Mouse (Mus musculus): ENCODE results near the gene Ldhal6b.

Ldhal6b gene

GRCm38 (mm10) chr17:5407030-5407429, 11.5 kb downstream of the Ldhal6b start:
- no peak for DNase-seq

GRCm38 (mm10) chr17:5406566-5406965, 12.0 kb downstream of the Ldhal6b start:
- peak; percentile 53 for DNase-seq

DNA sequence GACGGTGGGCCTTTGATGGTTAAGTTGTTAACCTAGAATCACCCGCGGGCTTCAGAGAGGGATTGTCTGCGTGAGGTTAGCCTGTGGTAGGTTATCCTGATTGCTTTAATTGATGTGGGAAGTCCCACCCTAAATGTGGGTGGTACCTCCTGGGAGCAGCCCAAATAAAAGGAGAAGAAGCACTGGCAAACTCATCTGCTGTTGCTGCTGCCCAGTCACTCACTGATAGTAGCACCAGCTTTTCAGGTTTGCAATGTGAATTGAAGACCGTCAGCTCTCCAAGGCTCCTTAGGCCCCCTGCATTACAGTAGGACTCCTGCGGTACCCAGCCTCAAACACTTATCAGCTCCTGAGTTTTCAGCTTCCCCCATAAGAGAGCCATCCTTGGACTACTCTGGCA, 14.7 kb downstream of the Ldhal6b start:
- DNase-seq = no peak

- peak; percentile 90 for DNase-seq
Measured at GRCm38 (mm10) chr17:5402624-5403023, 15.9 kb downstream of the Ldhal6b start.

DNA sequence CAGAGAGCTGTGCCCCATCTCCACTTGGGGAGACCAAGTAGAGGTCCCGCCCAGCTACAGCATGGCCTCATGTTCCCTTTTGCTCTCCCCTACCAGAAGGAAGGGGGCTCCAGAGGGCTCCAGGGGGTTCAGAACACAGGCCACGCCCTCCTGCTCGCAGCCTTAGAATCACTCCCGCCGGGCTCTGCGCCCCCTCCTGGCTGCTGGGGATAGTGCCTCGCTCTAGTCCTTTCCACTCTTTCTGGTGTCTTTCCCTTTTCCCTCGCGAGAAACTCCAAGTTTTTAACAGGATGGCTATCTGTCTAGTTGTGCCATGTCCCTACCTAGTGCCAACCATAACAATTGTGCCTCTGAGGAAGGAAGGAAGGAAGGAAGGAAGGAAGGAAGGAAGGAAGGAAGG, 16.5 kb downstream of the Ldhal6b start:
- DNase-seq = peak; percentile 69

DNA sequence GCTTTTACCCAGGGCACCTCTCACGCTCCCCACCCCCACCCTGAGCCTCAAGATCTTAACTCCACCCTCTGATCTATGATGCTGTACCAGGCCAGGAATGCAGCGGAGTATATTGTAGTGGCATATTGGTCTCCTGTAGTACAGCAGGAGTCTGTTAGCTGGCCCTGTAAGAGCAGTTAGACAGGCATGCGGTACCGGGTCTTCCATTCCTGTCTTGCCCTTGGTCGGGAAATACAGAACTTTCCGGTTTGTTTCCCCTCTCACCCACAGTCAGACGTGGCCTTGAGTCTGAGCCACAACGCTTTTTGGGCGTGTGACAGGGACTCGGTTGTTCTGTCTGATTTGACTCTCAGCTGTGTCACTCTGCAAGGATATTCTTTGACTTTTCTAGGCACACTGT, 17.3 kb downstream of the Ldhal6b start:
- no peak for DNase-seq

DNA sequence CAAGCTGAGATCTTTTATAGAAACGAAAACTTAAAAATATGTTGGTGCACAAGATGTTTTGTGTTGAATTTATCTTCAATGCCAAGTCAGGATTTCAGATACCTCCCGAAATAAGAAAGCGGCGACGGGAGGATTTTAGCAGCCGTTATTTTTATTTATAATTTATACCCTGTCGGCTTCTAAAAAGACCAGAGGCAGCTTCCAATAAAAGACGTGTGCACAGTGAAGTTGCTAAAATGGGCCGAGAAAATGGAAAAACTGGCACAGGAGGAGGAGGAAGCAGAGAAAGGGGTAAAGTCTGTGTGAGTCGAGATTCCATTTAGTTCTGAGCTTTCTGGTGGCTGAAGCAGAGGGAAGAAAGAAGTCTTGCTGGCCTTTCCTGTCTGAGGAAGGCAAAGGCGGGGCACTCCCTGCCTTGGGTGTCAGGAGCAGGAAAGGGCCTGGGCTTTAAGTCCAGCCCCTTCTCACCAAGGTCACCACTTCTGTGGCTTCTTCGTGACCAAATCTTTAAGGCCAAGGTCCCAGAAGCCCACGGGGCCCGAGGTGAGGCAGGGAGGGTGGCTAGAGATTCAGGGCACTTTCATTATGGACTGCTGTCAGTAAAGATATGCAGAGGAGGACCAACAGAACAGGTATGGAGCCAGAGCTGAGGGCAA, 18.0 kb downstream of the Ldhal6b start:
- no peak for DNase-seq

DNA sequence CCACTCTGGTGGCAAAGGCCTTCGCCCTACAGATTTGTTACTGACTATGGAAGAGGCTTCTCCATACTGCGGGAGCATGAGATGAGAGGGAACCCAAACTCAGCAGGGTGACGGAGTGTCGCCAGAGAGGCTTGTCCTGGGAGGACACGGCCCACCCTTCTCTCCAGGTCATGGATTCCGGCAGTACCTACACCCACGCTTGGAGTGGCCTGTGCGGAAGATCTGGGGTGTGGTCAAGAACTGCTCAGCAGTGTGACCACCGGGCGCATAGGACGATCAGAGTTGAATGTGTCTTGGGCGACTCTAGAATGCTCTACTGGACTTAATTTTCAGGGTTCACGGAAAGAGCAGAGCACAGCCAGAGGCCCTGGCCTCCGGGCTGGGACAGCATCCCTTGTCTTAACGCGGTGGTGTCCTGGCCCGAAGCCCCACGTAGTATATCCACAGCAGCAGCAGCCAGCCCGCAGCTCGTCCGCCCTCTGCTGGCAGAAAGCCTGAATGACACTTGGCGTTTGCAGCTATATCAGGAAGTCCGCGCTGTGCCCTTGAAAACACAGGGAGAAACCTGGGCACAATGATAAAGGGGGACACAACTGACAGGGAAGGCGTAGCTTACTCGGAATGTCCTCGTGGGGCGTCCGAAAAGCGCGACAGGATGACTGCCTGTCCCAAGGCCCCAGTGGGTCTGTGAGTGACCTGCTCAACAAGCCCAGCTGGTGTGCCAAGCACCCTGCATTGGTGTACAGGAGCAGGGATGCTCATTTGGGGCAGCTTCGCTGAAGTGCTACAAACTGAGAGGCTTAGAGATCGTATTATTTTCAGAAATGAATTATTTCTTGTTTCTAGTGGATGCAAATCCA, 21.2 kb downstream of the Ldhal6b start:
- DNase-seq = peak; percentile 91

DNA sequence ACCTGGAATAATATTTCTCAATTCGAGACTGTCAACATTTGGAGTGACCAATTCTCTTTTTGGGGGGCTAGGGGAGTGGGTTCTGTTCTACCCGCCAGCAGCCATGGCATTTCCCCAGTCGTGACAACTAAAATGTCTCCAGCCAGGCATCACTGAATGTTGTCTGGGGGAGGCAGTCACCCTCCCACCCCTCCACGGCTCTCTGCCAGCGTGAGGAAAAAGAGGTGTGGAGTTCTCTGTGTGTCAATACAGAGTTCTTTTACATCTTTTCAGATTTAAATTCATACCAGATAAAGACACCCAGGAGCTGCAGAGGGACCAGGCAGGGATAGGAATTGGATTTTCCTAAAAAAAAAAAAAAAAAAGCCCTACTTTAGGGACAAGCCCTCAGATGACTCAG, 22.4 kb downstream of the Ldhal6b start:
- DNase-seq = no peak

- DNase-seq = no peak
Measured at GRCm38 (mm10) chr17:5395454-5396205, 22.9 kb downstream of the Ldhal6b start.

DNA sequence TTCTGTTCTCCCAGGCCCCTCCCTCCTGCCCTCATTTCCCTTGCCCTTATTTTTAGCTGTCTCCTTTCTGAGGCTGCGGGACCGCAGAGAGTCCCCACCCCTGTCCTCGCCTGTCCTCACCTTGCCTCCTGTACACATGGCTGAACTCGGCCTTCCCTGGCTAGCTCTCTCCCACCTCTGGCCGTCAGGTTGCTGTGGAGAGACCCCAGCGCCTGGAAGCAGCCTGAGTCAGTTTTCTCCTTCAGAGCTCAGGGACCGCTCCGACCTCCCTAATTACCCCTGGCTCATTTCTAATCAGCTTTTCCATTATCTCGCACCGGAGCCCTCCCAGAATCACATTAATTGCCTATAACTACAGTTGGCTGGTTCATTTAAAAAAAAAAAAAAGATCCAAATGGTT, 27.9 kb downstream of the Ldhal6b start:
- DNase-seq = no peak

- DNase-seq = no peak
Measured at GRCm38 (mm10) chr17:5388351-5388750, 30.2 kb downstream of the Ldhal6b start.

DNA sequence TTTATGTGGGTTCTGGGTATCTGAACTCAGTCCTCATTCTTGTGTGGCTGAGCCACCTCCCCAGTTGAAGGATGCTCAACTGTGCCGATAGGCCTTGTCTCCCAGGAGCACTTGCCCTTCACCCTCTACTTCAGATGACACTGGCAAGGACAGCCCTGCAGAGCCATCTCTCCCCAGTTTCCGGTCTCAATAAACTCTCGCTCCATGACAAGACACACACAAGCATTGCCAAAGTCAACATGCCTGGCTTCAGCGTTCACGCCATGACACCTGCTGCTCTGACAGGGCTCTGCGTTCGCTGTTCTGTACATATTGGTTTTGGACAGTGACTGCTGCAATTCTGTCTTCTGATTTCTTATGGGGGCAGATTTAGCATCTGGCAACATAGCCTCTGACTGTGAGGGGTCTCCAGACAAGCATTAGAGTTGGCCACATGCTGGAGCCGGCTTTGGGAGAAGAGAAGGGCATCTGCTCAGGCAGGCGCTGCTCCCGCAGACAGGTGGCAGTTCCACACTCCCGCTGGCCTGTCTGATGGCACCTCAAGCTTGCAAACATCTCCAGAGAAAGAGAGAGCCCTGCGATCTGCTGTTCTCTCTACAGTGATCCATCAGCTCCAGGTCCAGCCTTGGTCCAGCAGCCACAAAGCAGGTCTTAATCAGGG, 31.6 kb downstream of the Ldhal6b start:
- no peak for DNase-seq

- DNase-seq = no peak
Measured at GRCm38 (mm10) chr17:5385694-5386093, 32.9 kb downstream of the Ldhal6b start.

GRCm38 (mm10) chr17:5377930-5378310, 40.6 kb downstream of the Ldhal6b start:
- DNase-seq = peak; percentile 63

GRCm38 (mm10) chr17:5377151-5377929, 41.2 kb downstream of the Ldhal6b start:
- no peak for DNase-seq

GRCm38 (mm10) chr17:5372951-5373350, 45.6 kb downstream of the Ldhal6b start:
- DNase-seq = no peak

DNA sequence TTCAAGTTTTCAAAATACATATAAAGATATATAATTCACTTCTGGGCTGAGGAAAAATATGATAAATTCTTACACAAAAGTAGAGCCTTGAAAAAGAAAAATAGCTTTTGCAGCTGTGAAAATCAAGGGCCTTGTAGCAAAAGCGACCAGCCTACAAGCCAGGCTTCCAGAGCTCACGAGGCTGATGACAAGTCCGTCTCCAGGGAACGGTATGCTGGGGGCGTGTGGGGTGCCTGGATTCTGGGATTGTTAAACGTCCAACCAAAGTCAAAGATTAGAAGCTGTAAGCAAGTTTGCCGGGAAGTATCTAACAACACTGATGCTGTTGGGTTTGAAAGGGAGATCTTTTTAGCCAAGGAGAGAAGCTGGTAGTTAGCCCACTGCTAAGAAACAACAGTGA, 47.0 kb downstream of the Ldhal6b start:
- DNase-seq = no peak

- no peak for DNase-seq
Measured at GRCm38 (mm10) chr17:5371032-5371431, 47.5 kb downstream of the Ldhal6b start.
